Mouse (Mus musculus): ENCODE results near the gene Ptprn.

The Ptprn gene

GRCm38 (mm10) chr1:75230335-75230994 is 33.8 kb downstream of the Ptprn start:
- in situ Hi-C loops (cut with MboI; ENCODE audit: unreplicated experiment in 2 of 2): loop anchor here in 1 of 2 experiments (25.0 kb wide), 1 partner anchor 443 kb away; the partner anchor contains the start of gene Wnt10a

- in situ Hi-C loops (cut with MboI; ENCODE audit: unreplicated experiment in 2 of 2): loop anchor here in 1 of 2 experiments (25.0 kb wide), 1 partner anchor 442 kb away; the partner anchor contains the start of gene Wnt10a
Measured at GRCm38 (mm10) chr1:75229158-75229557, 35.1 kb downstream of the Ptprn start.

- in situ Hi-C loops (cut with MboI; ENCODE audit: unreplicated experiment in 2 of 2): loop anchor here in 1 of 2 experiments (25.0 kb wide), 1 partner anchor 440 kb away; the partner anchor contains the start of gene Wnt10a
Measured at GRCm38 (mm10) chr1:75227653-75228052, 36.6 kb downstream of the Ptprn start.

GRCm38 (mm10) chr1:75226138-75226537 is 38.2 kb downstream of the Ptprn start:
- in situ Hi-C loops (cut with MboI; ENCODE audit: unreplicated experiment in 2 of 2): loop anchor here in 1 of 2 experiments (25.0 kb wide), 1 partner anchor 439 kb away; the partner anchor contains the start of gene Wnt10a

GRCm38 (mm10) chr1:75225473-75225872 is 38.8 kb downstream of the Ptprn start:
- in situ Hi-C loops (cut with MboI; ENCODE audit: unreplicated experiment in 2 of 2): loop anchor here in 1 of 2 experiments (25.0 kb wide), 1 partner anchor 438 kb away; the partner anchor contains the start of gene Wnt10a

GRCm38 (mm10) chr1:75223532-75223931 is 40.8 kb downstream of the Ptprn start:
- in situ Hi-C loops (cut with MboI; ENCODE audit: unreplicated experiment in 2 of 2): no loop called here

GRCm38 (mm10) chr1:75222926-75223325 is 41.4 kb downstream of the Ptprn start:
- in situ Hi-C loops (cut with MboI; ENCODE audit: unreplicated experiment in 2 of 2): no loop called here

- in situ Hi-C loops (cut with MboI; ENCODE audit: unreplicated experiment in 2 of 2): no loop called here
Measured at GRCm38 (mm10) chr1:75221538-75221937, 42.8 kb downstream of the Ptprn start.

- in situ Hi-C loops (cut with MboI; ENCODE audit: unreplicated experiment in 2 of 2): no loop called here
Measured at GRCm38 (mm10) chr1:75219531-75219930, 44.8 kb downstream of the Ptprn start, which contains the start of gene Tuba4a. Tuba4a (minus strand) TSS chr1:75219865.

- in situ Hi-C loops (cut with MboI; ENCODE audit: unreplicated experiment in 2 of 2): no loop called here
Measured at GRCm38 (mm10) chr1:75219078-75219477, 45.2 kb downstream of the Ptprn start.

GRCm38 (mm10) chr1:75218227-75219001 is 45.9 kb downstream of the Ptprn start:
- in situ Hi-C loops (cut with MboI; ENCODE audit: unreplicated experiment in 2 of 2): no loop called here

- in situ Hi-C loops (cut with MboI; ENCODE audit: unreplicated experiment in 2 of 2): no loop called here
Measured at GRCm38 (mm10) chr1:75217893-75218226, 46.4 kb downstream of the Ptprn start.

- in situ Hi-C loops (cut with MboI; ENCODE audit: unreplicated experiment in 2 of 2): no loop called here
Measured at GRCm38 (mm10) chr1:75216797-75217585, 47.3 kb downstream of the Ptprn start.

GRCm38 (mm10) chr1:75215785-75216184 is 48.5 kb downstream of the Ptprn start:
- in situ Hi-C loops (cut with MboI; ENCODE audit: unreplicated experiment in 2 of 2): no loop called here

GRCm38 (mm10) chr1:75214886-75215285 is 49.4 kb downstream of the Ptprn start:
- in situ Hi-C loops (cut with MboI; ENCODE audit: unreplicated experiment in 2 of 2): no loop called here

- in situ Hi-C loops (cut with MboI; ENCODE audit: unreplicated experiment in 2 of 2): no loop called here
Measured at GRCm38 (mm10) chr1:75214442-75214841, 49.9 kb downstream of the Ptprn start.

GRCm38 (mm10) chr1:75213096-75213495 is 51.2 kb downstream of the Ptprn start:
- in situ Hi-C loops (cut with MboI; ENCODE audit: unreplicated experiment in 2 of 2): no loop called here

- in situ Hi-C loops (cut with MboI; ENCODE audit: unreplicated experiment in 2 of 2): no loop called here
Measured at GRCm38 (mm10) chr1:75212542-75212941, 51.8 kb downstream of the Ptprn start.

GRCm38 (mm10) chr1:75211141-75211708 is 53.1 kb downstream of the Ptprn start:
- in situ Hi-C loops (cut with MboI; ENCODE audit: unreplicated experiment in 2 of 2): no loop called here
